Mouse (Mus musculus) MEL (cell line): ENCODE measurements at regions not wholly inside any gene's neighbourhood (a gene's known extent, or its start where the extent isn't known, plus 50 kb on each side); places are given as distances from the start of the nearest gene placed in this dataset.

Source experiments
- DNase-seq: peaks from one replicate; pipeline ENCODE4 v3.0.0; 2011; ENCODE audit warnings: low read depth, low spot score
- H3K27ac ChIP-seq: 2 replicates; pipeline ENCODE4 v1.5.1; 2012; ENCODE audit warnings: low read depth, mild to moderate bottlenecking, control low read depth, low read length, moderate library complexity; ENCODE audit not compliant: control insufficient read depth
- H3K27me3 ChIP-seq, 2 experiments: fragments of 150-350 bp in 1 of 2; sonication (generic) in 1 of 2; 2 replicates each; pipeline ENCODE4 v1.6.1; 2012; ENCODE audit warnings: low read length in 2 of 2, mild to moderate bottlenecking in 2 of 2, improper control_type of control experiment in 1 of 2, moderate library complexity in 1 of 2; ENCODE audit not compliant: insufficient read depth in 2 of 2, control insufficient read depth in 1 of 2
- H3K36me3 ChIP-seq, 2 experiments: 2 replicates each; pipeline ENCODE4 v1.6.1; 2012 to 2014; ENCODE audit warnings: low read length in 2 of 2, improper control_type of control experiment in 1 of 2, inconsistent platforms in 1 of 2, mild to moderate bottlenecking in 1 of 2; ENCODE audit not compliant: insufficient read depth in 2 of 2, control insufficient read depth in 1 of 2
- H3K4me1 ChIP-seq, 2 experiments: fragments of 150-350 bp in 1 of 2; sonication (generic) in 1 of 2; 2 replicates each; pipeline ENCODE4 v1.6.1; 2012; ENCODE audit warnings: low read length in 2 of 2, improper control_type of control experiment in 1 of 2, mild to moderate bottlenecking in 1 of 2; ENCODE audit not compliant: insufficient read depth in 2 of 2, control insufficient read depth in 1 of 2
- H3K4me3 ChIP-seq, 2 experiments: fragments of 150-350 bp in 1 of 2; sonication (generic) in 1 of 2; 2 replicates each; pipeline ENCODE4 v1.5.1; 2012; ENCODE audit warnings: low read depth in 2 of 2, low read length in 2 of 2, mild to moderate bottlenecking in 2 of 2, moderate library complexity in 2 of 2, control low read depth in 1 of 2, improper control_type of control experiment in 1 of 2; ENCODE audit not compliant: control insufficient read depth in 1 of 2, insufficient read depth in 1 of 2
- H3K79me2 ChIP-seq: 2 replicates; pipeline ENCODE4 v1.6.1; 2012; ENCODE audit warnings: mild to moderate bottlenecking, low read length, moderate library complexity; ENCODE audit not compliant: control insufficient read depth, poor library complexity, insufficient read depth
- H3K9ac ChIP-seq: 2 replicates; pipeline ENCODE4 v1.6.1; 2012; ENCODE audit warnings: low read depth, mild to moderate bottlenecking, control low read depth, low read length, moderate library complexity; ENCODE audit not compliant: control insufficient read depth, poor library complexity, severe bottlenecking
- H3K9me3 ChIP-seq: fragments of 150-350 bp; sonication (generic); replicated peaks from 2 replicates; pipeline ENCODE4 v1.6.1; 2012; ENCODE audit warnings: mild to moderate bottlenecking, low read length, improper control_type of control experiment, moderate library complexity; ENCODE audit not compliant: insufficient read depth
- BHLHE40 ChIP-seq: IDR thresholded peaks from 2 replicates; pipeline ENCODE4 v1.6.1; 2012; ENCODE audit warnings: low read depth, mild to moderate bottlenecking, inconsistent platforms, low read length, improper control_type of control experiment, borderline replicate concordance
- CHD1 ChIP-seq: IDR thresholded peaks from 2 replicates; pipeline ENCODE4 v1.6.1; 2012; ENCODE audit warnings: low read depth, mild to moderate bottlenecking, inconsistent platforms, low read length, improper control_type of control experiment
- CHD2 ChIP-seq: IDR thresholded peaks from 2 replicates; pipeline ENCODE4 v1.6.1; 2011; ENCODE audit warnings: low read length, improper control_type of control experiment
- CTCF ChIP-seq, 3 experiments: IDR thresholded peaks in 2 of 3; conservative IDR thresholded peaks in 1 of 3; 2 replicates each; pipeline ENCODE4 v1.5.1; 2011 to 2012; ENCODE audit warnings: low read length in 3 of 3, low read depth in 2 of 3, mild to moderate bottlenecking in 2 of 3, improper control_type of control experiment in 1 of 3, inconsistent platforms in 1 of 3, mixed read lengths in 1 of 3, moderate library complexity in 1 of 3; ENCODE audit not compliant: control insufficient read depth in 1 of 3, insufficient read depth in 1 of 3, poor library complexity in 1 of 3, severe bottlenecking in 1 of 3
- E2F4 ChIP-seq: IDR thresholded peaks from 2 replicates; pipeline ENCODE4 v1.6.1; 2011; ENCODE audit warnings: low read depth, low read length, improper control_type of control experiment, borderline replicate concordance
- ELF1 ChIP-seq: IDR thresholded peaks from 2 replicates; pipeline ENCODE4 v1.6.1; 2014; ENCODE audit warnings: low read depth, mild to moderate bottlenecking, inconsistent platforms, low read length, improper control_type of control experiment, moderate library complexity
- EP300 ChIP-seq, 2 experiments: IDR thresholded peaks; 2 replicates each; pipeline ENCODE4 v1.6.1; 2011; ENCODE audit warnings: improper control_type of control experiment in 2 of 2, low read length in 2 of 2, low read depth in 1 of 2, mild to moderate bottlenecking in 1 of 2
- ETS1 ChIP-seq: IDR thresholded peaks from 2 replicates; pipeline ENCODE4 v1.6.1; 2012; ENCODE audit warnings: low read depth, mild to moderate bottlenecking, inconsistent platforms, low read length, improper control_type of control experiment, moderate library complexity
- GABPA ChIP-seq: IDR thresholded peaks from 2 replicates; pipeline ENCODE4 v1.6.1; 2012; ENCODE audit warnings: low read depth, mild to moderate bottlenecking, inconsistent platforms, low read length, improper control_type of control experiment, moderate library complexity
- GATA1 ChIP-seq: IDR thresholded peaks from 2 replicates; pipeline ENCODE4 v1.6.1; 2011; ENCODE audit warnings: low read depth, low read length, improper control_type of control experiment
- JUND ChIP-seq: IDR thresholded peaks from 2 replicates; pipeline ENCODE4 v1.6.1; 2011; ENCODE audit warnings: low read depth, mild to moderate bottlenecking, improper control_type of control experiment, low read length
- KAT2A ChIP-seq: conservative IDR thresholded peaks from 2 replicates; pipeline ENCODE4 v1.6.1; 2012; ENCODE audit warnings: low read depth, low read length, improper control_type of control experiment, inconsistent platforms
- MAFK ChIP-seq: IDR thresholded peaks from 2 replicates; pipeline ENCODE4 v1.6.1; 2011; ENCODE audit warnings: low read depth, mild to moderate bottlenecking, low read length, improper control_type of control experiment, borderline replicate concordance
- MAX ChIP-seq: IDR thresholded peaks from 2 replicates; pipeline ENCODE4 v1.6.1; 2011; ENCODE audit warnings: low read length, improper control_type of control experiment
- MAZ ChIP-seq: IDR thresholded peaks from 2 replicates; pipeline ENCODE4 v1.6.1; 2012; ENCODE audit warnings: low read depth, mild to moderate bottlenecking, inconsistent platforms, low read length, improper control_type of control experiment
- MEF2A ChIP-seq: IDR thresholded peaks from 2 replicates; pipeline ENCODE4 v1.6.1; 2014; ENCODE audit warnings: low read depth, mild to moderate bottlenecking, inconsistent platforms, low read length, improper control_type of control experiment; ENCODE audit not compliant: poor library complexity, insufficient replicate concordance, severe bottlenecking; ENCODE audit errors: extremely low read depth
- MXI1 ChIP-seq: IDR thresholded peaks from 2 replicates; pipeline ENCODE4 v1.6.1; 2011; ENCODE audit warnings: mild to moderate bottlenecking, low read depth, low read length, improper control_type of control experiment
- MYB ChIP-seq: IDR thresholded peaks from 2 replicates; pipeline ENCODE4 v1.6.1; 2011; ENCODE audit warnings: mild to moderate bottlenecking, low read depth, low read length, improper control_type of control experiment
- MYC ChIP-seq: IDR thresholded peaks from 2 replicates; pipeline ENCODE4 v1.6.1; 2011; ENCODE audit warnings: low read depth, mild to moderate bottlenecking, low read length, improper control_type of control experiment, moderate library complexity
- NRF1 ChIP-seq: IDR thresholded peaks from 2 replicates; pipeline ENCODE4 v1.6.1; 2014; ENCODE audit warnings: low read depth, mild to moderate bottlenecking, inconsistent platforms, low read length, improper control_type of control experiment, moderate library complexity; ENCODE audit not compliant: poor library complexity, insufficient read depth, severe bottlenecking
- POLR2A ChIP-seq, 2 experiments: IDR thresholded peaks; 2 replicates each; pipeline ENCODE4 v1.6.1; 2011 to 2012; ENCODE audit warnings: low read length in 2 of 2, mild to moderate bottlenecking in 2 of 2, control low read depth in 1 of 2, improper control_type of control experiment in 1 of 2, low read depth in 1 of 2, moderate library complexity in 1 of 2; ENCODE audit not compliant: control insufficient read depth in 1 of 2, insufficient read depth in 1 of 2, poor library complexity in 1 of 2
- POLR2AphosphoS2 ChIP-seq: IDR thresholded peaks from 2 replicates; pipeline ENCODE4 v1.6.1; 2011; ENCODE audit warnings: low read length, improper control_type of control experiment
- RAD21 ChIP-seq: IDR thresholded peaks from 2 replicates; pipeline ENCODE4 v1.6.1; 2011; ENCODE audit warnings: mild to moderate bottlenecking, low read depth, low read length, improper control_type of control experiment
- RCOR1 ChIP-seq: IDR thresholded peaks from 2 replicates; pipeline ENCODE4 v1.6.1; 2012; ENCODE audit warnings: low read depth, mild to moderate bottlenecking, inconsistent platforms, low read length, improper control_type of control experiment
- SIN3A ChIP-seq: IDR thresholded peaks from 2 replicates; pipeline ENCODE4 v1.6.1; 2012; ENCODE audit warnings: low read length, improper control_type of control experiment, inconsistent platforms
- SMC3 ChIP-seq: IDR thresholded peaks from 2 replicates; pipeline ENCODE4 v1.6.1; 2011; ENCODE audit warnings: low read depth, low read length, improper control_type of control experiment
- TAL1 ChIP-seq: IDR thresholded peaks from 2 replicates; pipeline ENCODE4 v1.6.1; 2012; ENCODE audit warnings: mild to moderate bottlenecking, inconsistent platforms, low read length, moderate library complexity, mixed read lengths
- TBP ChIP-seq: IDR thresholded peaks from 2 replicates; pipeline ENCODE4 v1.8.0; 2011; ENCODE audit warnings: low read depth, low read length, improper control_type of control experiment
- TCF12 ChIP-seq: IDR thresholded peaks from 2 replicates; pipeline ENCODE4 v1.6.1; 2014; ENCODE audit warnings: low read depth, mild to moderate bottlenecking, inconsistent platforms, low read length, improper control_type of control experiment, moderate library complexity
- USF1 ChIP-seq: IDR thresholded peaks from 2 replicates; pipeline ENCODE4 v1.6.1; 2014; ENCODE audit warnings: low read depth, mild to moderate bottlenecking, inconsistent platforms, low read length, improper control_type of control experiment, moderate library complexity
- USF2 ChIP-seq, 2 experiments: IDR thresholded peaks; 2 replicates each; pipeline ENCODE4 v1.6.1; 2011 to 2012; ENCODE audit warnings: improper control_type of control experiment in 2 of 2, low read length in 2 of 2, borderline replicate concordance in 1 of 2, inconsistent platforms in 1 of 2, low read depth in 1 of 2, mild to moderate bottlenecking in 1 of 2; ENCODE audit not compliant: insufficient read depth in 1 of 2
- ZC3H11A ChIP-seq: IDR thresholded peaks from 2 replicates; pipeline ENCODE4 v1.6.1; 2012; ENCODE audit warnings: low read depth, mild to moderate bottlenecking, inconsistent platforms, low read length, improper control_type of control experiment
- ZKSCAN1 ChIP-seq: IDR thresholded peaks from 2 replicates; pipeline ENCODE4 v1.6.1; 2012; ENCODE audit warnings: low read depth, mild to moderate bottlenecking, inconsistent platforms, low read length, improper control_type of control experiment, moderate library complexity
- ZMIZ1 ChIP-seq: IDR thresholded peaks from 2 replicates; pipeline ENCODE4 v1.6.1; 2012; ENCODE audit warnings: low read depth, mild to moderate bottlenecking, inconsistent platforms, low read length, improper control_type of control experiment, moderate library complexity

GRCm38 (mm10) chr12:64820722-64821121 lies 97.0 kb upstream of the Gm527 start:
- Histone ChIP-seq H3K9ac (peak overlapping the region; percentile 48), H3K27ac (peak overlapping the region; percentile 40), H3K79me2 (no peaks in the 10 kb centered on the region), H3K4me1 (peaks cover 3 to 12% of the 10 kb centered on the region in 2 experiments), H3K36me3 (peaks cover 0 to 22% of the 10 kb centered on the region in 2 experiments; a peak in 2 of 4 replicates)
- DNase-seq: peak; percentile 88
- TF ChIP-seq POLR2A (IDR thresholded peaks at IDR 0.05; ENCODE audit: control insufficient read depth in 1 of 2, insufficient read depth in 1 of 2, low read depth in 1 of 2, low read length in 2 of 2, poor library complexity in 1 of 2) (no peak), MAZ (0 out of 2 replicates have a peak, but pooled peaks have one; percentile 35), TBP (0 out of 2 replicates have a peak, but pooled peaks have one; percentile 40), BHLHE40 (peak; percentile 58; the same call in 1 of the 2 replicates), ZMIZ1 (no peak), ZKSCAN1 (no peak), ETS1 (peak; percentile 83), GATA1 (peak; percentile 97), SIN3A (peak; percentile 51), RAD21 (no peak; the same call in 1 of the 2 replicates), CHD2 (no peak; the same call in 1 of the 2 replicates), E2F4 (no peak), USF2 (IDR thresholded peaks at IDR 0.05; ENCODE audit: borderline replicate concordance in 1 of 2, insufficient read depth in 1 of 2, low read depth in 1 of 2, low read length in 2 of 2) (no peak), CHD1 (no peak; the same call in 1 of the 2 replicates), ELF1 (no peak), NRF1 (no peak), SMC3 (peak; percentile 12; the same call in 1 of the 2 replicates), MAFK (0 out of 2 replicates have a peak, but pooled peaks have one; percentile 31), TCF12 (peak; percentile 82), CTCF (IDR thresholded peaks at IDR 0.05 in 2 of 3, conservative IDR thresholded peaks at IDR 0.05 in 1 of 3; ENCODE audit: control insufficient read depth in 1 of 3, insufficient read depth in 1 of 3, low read depth in 2 of 3, low read length in 3 of 3, poor library complexity in 1 of 3, severe bottlenecking in 1 of 3) (no peak), RCOR1 (peak; percentile 82), KAT2A (no peak), JUND (no peak), ZC3H11A (peak; percentile 18; the same call in 1 of the 2 replicates), MAX (0 out of 2 replicates have a peak, but pooled peaks have one; percentile 39), EP300 (IDR thresholded peaks at IDR 0.05; ENCODE audit: low read depth in 1 of 2, low read length in 2 of 2) (peak; percentile 89 to 98), MEF2A (peak; percentile 76; the same call in 1 of the 2 replicates), MXI1 (peak; percentile 71), MYB (peak; percentile 53), GABPA (no peak), MYC (peak; percentile 76; the same call in 1 of the 2 replicates), POLR2AphosphoS2 (no peak), TAL1 (0 out of 2 replicates have a peak, but pooled peaks have one; percentile 8), USF1 (0 out of 2 replicates have a peak, but pooled peaks have one; percentile 16)
- TF ChIP-seq, all 39 proteins: peak for 19
- Histone ChIP-seq H3K27me3 (no peaks in the 10 kb centered on the region), H3K4me3 (peak overlapping the region; percentile 33 to 35), H3K9me3 (no peaks in the 10 kb centered on the region)
